12 mouse cellular contexts compared by ENCODE assay signal in genomic region chr7:67548599-67549041, GRCm38 (mm10).
DNase-seq lines count a peak whose midpoint lies in the region; ATAC-seq lines count a peak whose summit lies in the region.
"Had no signal": no experiment of that assay in that cellular context is flagged by ENCODE, and none has a peak within 500 bp of the region (broad histone marks: within the 10 kb centered on the region; RNA-seq: fewer than 3 reads in every experiment).

No protein-coding gene starts in this region.

- peak overlapping the region; percentile 20; the same call in 1 of the 2 replicates for H3K27ac ChIP-seq in heart, embryonic 13.5 days (replicated peaks)
- 0 out of 2 replicates have a peak overlapping the region, but pooled peaks have one; percentile 13 for H3K27ac ChIP-seq in neural tube, embryonic 13.5 days (replicated peaks)
- H3K27ac ChIP-seq in neural tube, embryonic 15.5 days (replicated peaks): no peak overlapping the region
- H3K27ac ChIP-seq: limb, embryonic 10.5 days; liver, embryonic 15.5 days had no signal

- H3K9ac ChIP-seq in heart, embryonic 13.5 days: no peak overlapping the region
- no peak overlapping the region for H3K9ac ChIP-seq in neural tube, embryonic 13.5 days
- no peak overlapping the region for H3K9ac ChIP-seq in neural tube, embryonic 15.5 days (replicated peaks)
- H3K9ac ChIP-seq: heart, embryonic 12.5 days; liver, embryonic 15.5 days had no signal

- no peak overlapping the region for H3K4me2 ChIP-seq in heart, embryonic 13.5 days
- H3K4me2 ChIP-seq in neural tube, embryonic 13.5 days: no peak overlapping the region
- H3K4me2 ChIP-seq in neural tube, embryonic 15.5 days: no peak overlapping the region
- H3K4me2 ChIP-seq: heart, embryonic 12.5 days; liver, embryonic 15.5 days had no signal

- DNase-seq in adrenal gland, adult (ENCODE audit: inconsistent age in 2 of 2, low spot score in 1 of 2): peak; percentile 37 to 75
- no peak for DNase-seq in adrenal gland, adult 18-20 months (ENCODE audit: low spot score in 2 of 2)
- no peak for DNase-seq in heart, adult 8-10 months (ENCODE audit: low spot score)
- DNase-seq in retina, postnatal 1 day: peak; percentile 13
- DNase-seq in cerebellum, adult 18-20 months: no peak

- peaks cover 8% of the 10 kb centered on the region for H3K36me3 ChIP-seq in heart, embryonic 13.5 days
- no peaks in the 10 kb centered on the region for H3K36me3 ChIP-seq in neural tube, embryonic 13.5 days
- no peaks in the 10 kb centered on the region for H3K36me3 ChIP-seq in neural tube, embryonic 15.5 days
- H3K36me3 ChIP-seq: heart, embryonic 12.5 days; limb, embryonic 10.5 days; liver, embryonic 15.5 days had no signal

- 76% methylated on average over 6 of the region's 6 CpGs for WGBS in heart, embryonic 13.5 days
- WGBS in neural tube, embryonic 13.5 days: 77% methylated on average over 6 of the region's 6 CpGs
- 72% methylated on average over 6 of the region's 6 CpGs for WGBS in neural tube, embryonic 15.5 days

- no peak overlapping the region for H3K4me3 ChIP-seq in heart, embryonic 13.5 days
- H3K4me3 ChIP-seq in neural tube, embryonic 13.5 days: no peak overlapping the region
- no peak overlapping the region for H3K4me3 ChIP-seq in neural tube, embryonic 15.5 days (replicated peaks)
- H3K4me3 ChIP-seq: heart, embryonic 12.5 days; limb, embryonic 10.5 days; liver, embryonic 15.5 days had no signal

- ATAC-seq in heart, embryonic 13.5 days (ENCODE audit: extremely low read depth, insufficient number of reproducible peaks, low FRiP score, low TSS enrichment): no peak
- peak; percentile 43; the same call in 1 of the 2 replicates for ATAC-seq in neural tube, embryonic 13.5 days (ENCODE audit: low read depth)
- no peak for ATAC-seq in neural tube, embryonic 15.5 days (ENCODE audit: low FRiP score)
- ATAC-seq: inflammation-experienced regulatory T-cells, adult 6 months had no signal

- no peaks in the 10 kb centered on the region for H3K27me3 ChIP-seq in heart, embryonic 13.5 days (replicated peaks)
- H3K27me3 ChIP-seq in neural tube, embryonic 13.5 days: no peaks in the 10 kb centered on the region
- no peaks in the 10 kb centered on the region for H3K27me3 ChIP-seq in neural tube, embryonic 15.5 days (replicated peaks)
- H3K27me3 ChIP-seq: heart, embryonic 12.5 days; liver, embryonic 15.5 days had no signal

- H3K9me3 ChIP-seq in heart, embryonic 13.5 days: no peaks in the 10 kb centered on the region
- H3K9me3 ChIP-seq in neural tube, embryonic 13.5 days: no peaks in the 10 kb centered on the region
- no peaks in the 10 kb centered on the region for H3K9me3 ChIP-seq in neural tube, embryonic 15.5 days (replicated peaks)
- H3K9me3 ChIP-seq: heart, embryonic 12.5 days; limb, embryonic 10.5 days; liver, embryonic 15.5 days had no signal

- H3K4me1 ChIP-seq in heart, embryonic 13.5 days: peaks cover 27% of the 10 kb centered on the region
- H3K4me1 ChIP-seq in neural tube, embryonic 13.5 days (replicated peaks): peaks cover 10% of the 10 kb centered on the region
- H3K4me1 ChIP-seq in neural tube, embryonic 15.5 days: peaks cover 7% of the 10 kb centered on the region; the same call in 1 of the 2 replicates
- H3K4me1 ChIP-seq: liver, embryonic 15.5 days had no signal

Comparison
In these comparisons a context has a peak if more than half of its experiments do, and no peak if none do; other contexts are left out.
1. DNase-seq: peak in adrenal gland, adult (2 of 2) and retina, postnatal 1 day (single experiment); none in adrenal gland, adult 18-20 months (0 of 2), heart, adult 8-10 months (single experiment) and cerebellum, adult 18-20 months (0 of 2).